Mouse (Mus musculus): ENCODE data around the gene Mrap2.

DNA sequence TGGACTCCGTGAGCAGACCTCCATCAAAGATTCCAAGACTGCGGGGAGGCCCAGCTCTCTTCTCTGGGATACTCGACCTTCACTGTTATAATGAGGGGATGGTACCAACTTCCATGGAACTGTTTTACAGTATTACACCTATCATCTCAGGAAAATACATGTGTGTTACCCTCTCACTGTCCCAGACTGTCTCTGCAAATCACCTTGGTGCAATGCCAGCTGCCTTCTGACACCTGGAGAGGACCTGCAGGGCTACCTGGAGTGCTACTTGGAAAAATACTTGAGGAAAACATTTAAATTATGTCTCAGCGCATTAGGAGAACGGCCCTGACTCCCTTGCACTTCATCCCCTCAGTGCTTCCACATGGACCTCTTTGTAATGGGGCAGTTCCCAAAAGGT lies 56.3 kb downstream of the Mrap2 start:
- TF ChIP-seq POLR2A (IDR thresholded peaks at IDR 0.05; ENCODE audit: insufficient read depth, low read length) (no peak), EP300 (IDR thresholded peaks at IDR 0.05; ENCODE audit: insufficient read depth, low read depth, low read length) (no peak), CTCF (IDR thresholded peaks at IDR 0.05; ENCODE audit: low read depth, low read length) (no peak)

Data from ES-Bruce4 (cell line).